Mouse (Mus musculus): ENCODE measurements at regions not wholly inside any gene's neighbourhood (a gene's known extent, or its start where the extent isn't known, plus 50 kb on each side); places are given as distances from the start of the nearest gene placed in this dataset.
"Not testable (repeated sequence)": the region's sequence is repeated elsewhere in the genome, so short reads cannot be mapped to it uniquely, and the experiment has no call there.

DNA sequence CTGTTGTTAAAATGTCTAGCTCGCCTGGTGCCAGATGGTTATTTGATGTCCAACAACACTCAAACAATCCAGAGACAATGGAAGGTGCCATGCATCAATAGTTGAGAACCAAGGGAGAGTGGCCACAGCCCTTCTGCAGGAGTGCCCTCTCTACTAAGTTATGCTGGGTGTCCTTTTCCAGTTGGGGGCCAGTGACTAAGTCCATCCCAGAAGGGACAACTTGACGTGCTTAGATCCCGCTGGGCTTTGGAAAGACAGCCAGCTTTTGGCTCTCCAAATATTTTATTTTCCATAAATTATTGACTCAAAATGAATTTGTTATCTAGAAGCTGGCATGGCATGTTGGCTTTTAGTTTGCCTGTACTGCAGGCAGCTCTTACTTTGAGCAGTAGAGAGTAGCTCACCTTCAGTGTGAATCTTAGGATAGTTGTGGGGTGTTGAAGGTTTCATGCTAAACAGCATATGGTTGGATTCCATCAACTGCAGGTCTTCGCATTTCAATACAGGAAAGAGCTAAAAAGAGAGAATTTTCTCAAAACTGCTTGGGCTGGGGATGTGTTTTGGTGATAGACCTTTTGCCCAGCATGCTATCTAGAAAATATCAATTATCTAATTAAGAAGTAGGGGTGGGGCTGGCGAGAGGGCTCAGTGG lies 120.8 kb upstream of the Cpsf6 start:
- ATAC-seq (ENCODE audit: insufficient number of reproducible peaks, low FRiP score, low TSS enrichment, low read depth): no peak
- Histone ChIP-seq H3K36me3 (no peaks in the 10 kb centered on the region), H3K4me2 (no peak overlapping the region), H3K4me3 (no peak overlapping the region), H3K9me3 (no peaks in the 10 kb centered on the region), H3K9ac (no peak overlapping the region), H3K27me3 (no peaks in the 10 kb centered on the region), H3K4me1 (no peaks in the 10 kb centered on the region), H3K27ac (no peak overlapping the region)
- 89% methylated on average over 5 of the region's 5 CpGs for WGBS

- Histone ChIP-seq H3K27me3 (no peaks in the 10 kb centered on the region), H3K27ac (no peak overlapping the region), H3K9ac (no peak overlapping the region), H3K4me1 (no peaks in the 10 kb centered on the region), H3K36me3 (no peaks in the 10 kb centered on the region), H3K9me3 (no peaks in the 10 kb centered on the region), H3K4me2 (no peak overlapping the region), H3K4me3 (no peak overlapping the region)
- WGBS: 83% methylated on average over 6 of the region's 6 CpGs
- no peak for ATAC-seq (ENCODE audit: insufficient number of reproducible peaks, low FRiP score, low TSS enrichment, low read depth)
Measured at GRCm38 (mm10) chr10:117499864-117500453, 120.1 kb upstream of the Cpsf6 start.

DNA sequence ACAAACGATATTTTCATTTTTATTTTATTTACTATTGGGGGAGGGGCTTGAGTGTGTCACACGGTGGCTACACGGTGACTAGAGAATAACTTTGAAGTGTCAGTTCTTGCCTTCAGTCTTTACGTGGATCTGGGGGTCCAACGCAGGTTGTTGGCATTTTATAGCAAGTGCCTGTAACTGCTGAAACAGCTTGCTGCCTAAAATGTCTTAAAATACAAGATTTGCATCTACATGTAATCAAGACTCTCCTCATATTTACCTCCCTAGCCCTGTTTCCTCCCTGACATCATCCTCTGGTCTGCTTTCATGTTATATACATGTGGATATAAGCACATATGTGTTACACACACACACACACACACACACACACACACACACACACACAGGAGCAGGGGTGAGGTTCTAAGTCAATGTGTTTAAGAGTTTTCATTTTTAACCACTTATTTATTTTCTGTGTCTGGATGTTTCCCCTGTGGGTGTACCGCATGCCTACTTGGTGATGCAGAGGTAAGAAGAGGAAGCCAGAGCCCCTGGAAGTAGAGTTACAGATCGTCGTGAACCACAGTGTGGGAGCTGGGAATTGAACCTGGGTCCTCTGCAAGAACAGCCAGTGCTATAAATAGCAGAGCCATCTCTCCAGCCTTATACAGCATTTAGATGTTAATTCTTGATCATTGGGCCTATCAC lies 119.5 kb upstream of the Cpsf6 start:
- no peak overlapping the region for H3K9ac ChIP-seq
- H3K36me3 ChIP-seq: no peaks in the 10 kb centered on the region
- H3K9me3 ChIP-seq: no peaks in the 10 kb centered on the region
- H3K27me3 ChIP-seq: no peaks in the 10 kb centered on the region
- 80% methylated on average over 8 of the region's 8 CpGs for WGBS
- 0 out of 2 replicates have a peak, but pooled peaks cover 4% of the 10 kb centered on the region for H3K4me1 ChIP-seq
- H3K4me3 ChIP-seq: no peak overlapping the region
- ATAC-seq (ENCODE audit: insufficient number of reproducible peaks, low FRiP score, low TSS enrichment, low read depth): no peak
- H3K4me2 ChIP-seq: no peak overlapping the region
- no peak overlapping the region for H3K27ac ChIP-seq

DNA sequence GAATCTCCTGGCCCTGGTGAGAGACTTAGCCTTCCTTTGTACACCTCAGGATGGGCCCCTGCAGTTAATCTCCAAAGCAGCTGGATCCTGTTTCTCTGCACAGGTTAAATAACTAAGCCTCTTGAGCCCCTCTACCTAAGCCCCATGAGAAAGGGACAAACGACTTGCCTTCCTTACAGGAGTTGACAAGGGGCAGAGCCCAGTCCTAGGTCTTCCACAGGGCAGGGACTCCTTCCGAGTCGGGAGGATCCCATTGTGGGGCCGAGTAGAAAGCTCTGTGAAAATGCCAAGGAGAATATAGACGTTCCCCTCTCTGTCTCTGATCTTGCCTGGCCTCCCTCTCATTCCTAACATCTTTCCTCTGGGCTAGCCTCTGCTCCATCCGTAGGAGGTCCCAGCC lies 118.7 kb upstream of the Cpsf6 start:
- ATAC-seq (ENCODE audit: insufficient number of reproducible peaks, low FRiP score, low TSS enrichment, low read depth): no peak
- H3K27ac ChIP-seq: no peak overlapping the region
- no peaks in the 10 kb centered on the region for H3K9me3 ChIP-seq
- no peak overlapping the region for H3K9ac ChIP-seq
- H3K4me1 ChIP-seq: 0 out of 2 replicates have a peak, but pooled peaks cover 5% of the 10 kb centered on the region
- no peaks in the 10 kb centered on the region for H3K27me3 ChIP-seq
- 59% methylated on average over 6 of the region's 6 CpGs for WGBS
- no peak overlapping the region for H3K4me2 ChIP-seq
- no peaks in the 10 kb centered on the region for H3K36me3 ChIP-seq
- no peak overlapping the region for H3K4me3 ChIP-seq

- Histone ChIP-seq H3K4me3 (no peak overlapping the region), H3K9ac (no peak overlapping the region), H3K4me1 (0 out of 2 replicates have a peak, but pooled peaks cover 5% of the 10 kb centered on the region), H3K4me2 (no peak overlapping the region), H3K36me3 (no peaks in the 10 kb centered on the region), H3K27me3 (no peaks in the 10 kb centered on the region), H3K9me3 (no peaks in the 10 kb centered on the region), H3K27ac (no peak overlapping the region)
- no peak for ATAC-seq (ENCODE audit: insufficient number of reproducible peaks, low FRiP score, low TSS enrichment, low read depth)
- 87% methylated on average over 16 of the region's 16 CpGs for WGBS
Measured at GRCm38 (mm10) chr10:117497565-117498256, 117.9 kb upstream of the Cpsf6 start.

DNA sequence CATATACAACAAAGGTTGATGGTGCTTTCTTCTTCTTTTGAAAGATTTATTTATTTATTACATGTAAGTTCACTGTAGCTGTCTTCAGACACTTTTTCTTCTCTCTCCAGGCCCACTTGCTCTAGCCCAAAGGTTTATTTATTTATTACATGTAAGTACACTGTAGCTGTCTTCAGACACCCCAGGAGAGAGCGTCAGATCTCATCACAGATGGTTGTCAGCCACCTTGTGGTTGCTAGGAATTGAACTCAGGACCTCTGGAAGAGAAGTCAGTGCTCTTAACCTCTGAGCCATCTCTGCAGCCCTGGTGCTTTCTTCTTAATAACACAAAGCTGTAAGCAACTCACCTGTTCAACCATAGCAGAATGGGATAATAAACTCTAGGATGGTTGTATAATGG lies 117.3 kb upstream of the Cpsf6 start:
- not testable (repeated sequence) for H3K27ac ChIP-seq; H3K9me3 ChIP-seq; H3K4me2 ChIP-seq; H3K27me3 ChIP-seq; H3K9ac ChIP-seq; ATAC-seq (ENCODE audit: insufficient number of reproducible peaks, low FRiP score, low TSS enrichment, low read depth); H3K36me3 ChIP-seq; H3K4me1 ChIP-seq; H3K4me3 ChIP-seq
- WGBS: 87% methylated on average over 1 of the region's 1 CpGs

- H3K4me2 ChIP-seq: no peak overlapping the region
- H3K9ac ChIP-seq: no peak overlapping the region
- H3K4me1 ChIP-seq: 0 out of 2 replicates have a peak, but pooled peaks cover 5% of the 10 kb centered on the region
- H3K36me3 ChIP-seq: no peaks in the 10 kb centered on the region
- no peak overlapping the region for H3K4me3 ChIP-seq
- no peaks in the 10 kb centered on the region for H3K9me3 ChIP-seq
- H3K27ac ChIP-seq: no peak overlapping the region
- WGBS: 72% methylated on average over 21 of the region's 21 CpGs
- H3K27me3 ChIP-seq: no peaks in the 10 kb centered on the region
- no peak for ATAC-seq (ENCODE audit: insufficient number of reproducible peaks, low FRiP score, low TSS enrichment, low read depth)
Measured at GRCm38 (mm10) chr10:117496064-117497011, 116.5 kb upstream of the Cpsf6 start.

DNA sequence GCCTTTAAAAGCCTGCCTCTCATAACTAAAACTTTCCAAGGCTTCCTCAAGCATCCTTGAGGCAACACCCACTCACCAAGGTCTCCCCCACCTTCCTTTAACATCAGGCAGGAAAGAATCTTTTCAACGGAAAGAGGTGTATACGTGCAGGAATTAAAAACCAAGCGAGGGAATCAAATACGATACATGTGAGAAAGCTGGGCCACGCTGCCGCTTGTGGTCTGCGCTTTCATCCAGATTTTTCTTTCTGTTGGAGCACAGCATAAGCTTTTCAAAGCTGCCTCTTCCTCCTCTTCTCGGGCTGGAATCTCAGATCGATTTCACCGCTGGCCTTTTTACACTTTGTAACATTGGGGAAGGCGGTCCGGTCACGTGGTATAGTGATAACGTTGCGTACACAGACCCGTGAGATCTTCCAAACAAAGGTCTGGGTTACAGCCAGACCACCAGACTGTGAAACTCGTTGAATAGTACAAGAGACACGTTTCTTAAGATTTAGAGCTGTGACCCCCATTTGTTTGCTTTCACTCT lies 114.4 kb upstream of the Cpsf6 start:
- H3K27ac ChIP-seq: peak overlapping the region; percentile 24; the same call in 1 of the 2 replicates
- 24% methylated on average over 18 of the region's 18 CpGs for WGBS

GRCm38 (mm10) chr10:117493824-117494121 lies 114.0 kb upstream of the Cpsf6 start:
- Histone ChIP-seq H3K4me1 (0 out of 2 replicates have a peak, but pooled peaks cover 5% of the 10 kb centered on the region), H3K27ac (no peak overlapping the region), H3K4me3 (no peak overlapping the region), H3K9me3 (no peaks in the 10 kb centered on the region), H3K9ac (no peak overlapping the region), H3K4me2 (peak overlapping the region; percentile 42; the same call in 1 of the 2 replicates), H3K27me3 (no peaks in the 10 kb centered on the region), H3K36me3 (no peaks in the 10 kb centered on the region)
- ATAC-seq (ENCODE audit: insufficient number of reproducible peaks, low FRiP score, low TSS enrichment, low read depth): no peak
- WGBS: 19% methylated on average over 3 of the region's 5 CpGs

More for the DNA sequence above, 114.4 kb upstream of the Cpsf6 start:
- no peak for ATAC-seq (ENCODE audit: insufficient number of reproducible peaks, low FRiP score, low TSS enrichment, low read depth)
- no peak overlapping the region for H3K9ac ChIP-seq
- no peaks in the 10 kb centered on the region for H3K9me3 ChIP-seq
- no peaks in the 10 kb centered on the region for H3K36me3 ChIP-seq
- no peaks in the 10 kb centered on the region for H3K27me3 ChIP-seq
- peak overlapping the region; percentile 42 for H3K4me2 ChIP-seq
- 0 out of 2 replicates have a peak, but pooled peaks cover 5% of the 10 kb centered on the region for H3K4me1 ChIP-seq
- peak overlapping the region; percentile 27 for H3K4me3 ChIP-seq

GRCm38 (mm10) chr10:117493091-117493823 lies 113.4 kb upstream of the Cpsf6 start:
- Histone ChIP-seq H3K27ac (no peak overlapping the region), H3K36me3 (no peaks in the 10 kb centered on the region)
- 92% methylated on average over 3 of the region's 3 CpGs for WGBS

More at GRCm38 (mm10) chr10:117493091-117493823, 113.4 kb upstream of the Cpsf6 start:
- Histone ChIP-seq H3K4me3 (no peak overlapping the region), H3K9ac (no peak overlapping the region), H3K4me2 (no peak overlapping the region), H3K4me1 (0 out of 2 replicates have a peak, but pooled peaks cover 5% of the 10 kb centered on the region), H3K27me3 (no peaks in the 10 kb centered on the region), H3K9me3 (no peaks in the 10 kb centered on the region)
- no peak for ATAC-seq (ENCODE audit: insufficient number of reproducible peaks, low FRiP score, low TSS enrichment, low read depth)
